24 mouse cellular contexts compared by ENCODE assay signal in the genomic region with DNA sequence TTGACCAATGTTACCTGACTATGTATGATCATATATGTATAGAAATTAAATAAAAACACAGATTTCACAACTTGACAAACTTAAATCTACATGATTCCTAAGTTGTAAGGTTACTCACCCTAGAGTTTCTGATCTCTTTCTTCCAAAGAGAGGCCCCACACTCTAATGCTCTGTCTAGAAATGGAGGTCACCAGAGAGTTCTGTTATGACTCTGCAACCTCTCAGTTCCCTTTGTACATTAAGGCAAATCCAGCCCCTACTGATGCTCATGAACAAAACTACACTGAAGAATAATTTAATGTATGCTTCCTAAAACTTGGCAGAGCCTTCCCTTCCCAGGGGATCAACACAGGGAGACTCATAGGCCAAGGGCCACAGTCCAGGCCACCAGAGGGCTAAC. TPM values are rescaled to one million over a fixed set of nuclear protein-coding genes. Genes with fewer than 3 reads are reported as not detected.
A peak's percentile ranks its signal among the peaks of the same experiment; 100 is the strongest.
DNase-seq lines count a peak whose midpoint lies in the region; TF ChIP-seq lines count a peak whose summit lies in the region.
"Had no signal": no experiment of that assay in that cellular context is flagged by ENCODE, and none has a peak within 500 bp of the region (broad histone marks: within the 10 kb centered on the region; RNA-seq: fewer than 3 reads in every experiment).

No protein-coding gene starts in this region.

- TF ChIP-seq POLR2A in CH12.LX (IDR thresholded peaks at IDR 0.05; ENCODE audit: low read depth, low read length), result no peak

- in situ Hi-C loops in CH12.LX (cut with MboI; ENCODE audit: low pct_ligation_motif_present, low pct_unique_long_range_greater_than_20kb, low sequenced_read_pairs), result no loop called here

- H3K79me2 ChIP-seq in CH12.LX (replicated peaks; ENCODE audit: control insufficient read depth, extremely low read depth, insufficient read depth, poor library complexity, severe bottlenecking), result no peaks in the 10 kb centered on the region

- no peaks in the 10 kb centered on the region for H3K9me3 ChIP-seq in CH12.LX (replicated peaks; ENCODE audit: low read length)
- H3K9me3 ChIP-seq: G1E had no signal

- TF ChIP-seq EP300 in CH12.LX (IDR thresholded peaks at IDR 0.05; ENCODE audit: low read length), result peak; percentile 97

- no peak overlapping the region for H3K27ac ChIP-seq in CH12.LX (ENCODE audit: insufficient read depth, low read depth)

- H3K36me3 ChIP-seq in CH12.LX (replicated peaks in 1 of 2; ENCODE audit: control insufficient read depth in 1 of 2, insufficient read depth in 1 of 2, low read length in 1 of 2), result no peaks in the 10 kb centered on the region
- H3K36me3 ChIP-seq: G1E had no signal

- peaks cover 3 to 10% of the 10 kb centered on the region in 2 experiments; a peak in 3 of 4 replicates for H3K4me1 ChIP-seq in CH12.LX (ENCODE audit: control insufficient read depth in 1 of 2, insufficient read depth in 2 of 2)

- no peak for TF ChIP-seq RAD21 in CH12.LX (IDR thresholded peaks at IDR 0.05; ENCODE audit: low read depth, low read length)

- peak; percentile 66 for DNase-seq in CH12.LX (ENCODE audit: extremely low read depth)
- no peak for DNase-seq in kidney, postnatal 4 days
- DNase-seq: adrenal gland, adult 2 months; adrenal gland, adult 8-10 months; adrenal gland, postnatal 10 days; adrenal gland, postnatal 14 days; adrenal gland, postnatal 25 days; adrenal gland, postnatal 36 days; B cell, adult 2 months; cerebellum, adult 11 months; cerebellum, adult 11-12 months; cerebellum, adult 18-20 months; cerebellum, adult 2 months; cerebellum, adult 8-10 months had no signal

- no peak for TF ChIP-seq CTCF in CH12.LX (conservative IDR thresholded peaks at IDR 0.05 in 1 of 2, IDR thresholded peaks at IDR 0.05 in 1 of 2; ENCODE audit: low read depth in 2 of 2, low read length in 2 of 2)

- dilution Hi-C loops in CH12.LX (cut with MboI; ENCODE audit: extremely low pct_ligation_motif_present, extremely low pct_unique_long_range_greater_than_20kb, low sequenced_read_pairs), result no loop called here

- H3K4me3 ChIP-seq in CH12.LX (replicated peaks in 1 of 3; ENCODE audit: low read depth in 2 of 3, low read length in 2 of 3, poor library complexity in 1 of 3), result no peak overlapping the region

- H3K9ac ChIP-seq in CH12.LX (ENCODE audit: insufficient read depth, low read depth), result no peak overlapping the region

- no peak overlapping the region for H3K4me2 ChIP-seq in CH12.LX (ENCODE audit: insufficient read depth, low read depth, poor library complexity, severe bottlenecking)

- no peaks in the 10 kb centered on the region for H3K27me3 ChIP-seq in CH12.LX (replicated peaks)
- H3K27me3 ChIP-seq: Patski had no signal

TF ChIP-seq in CH12.LX, 34 proteins besides CTCF, POLR2A, EP300 and RAD21:
- TF ChIP-seq BHLHE40 (IDR thresholded peaks at IDR 0.05; ENCODE audit: low read depth, low read length) (peak; percentile 22; the same call in 1 of the 2 replicates), MEF2A (IDR thresholded peaks at IDR 0.05; ENCODE audit: borderline replicate concordance, low read depth, low read length) (peak; percentile 63), IRF4 (IDR thresholded peaks at IDR 0.05; ENCODE audit: low read depth, low read length) (peak; percentile 98), JUND (conservative IDR thresholded peaks at IDR 0.05; ENCODE audit: low read depth, low read length) (peak; percentile 97), JUN (IDR thresholded peaks at IDR 0.05; ENCODE audit: insufficient read depth, low read depth, low read length) (peak; percentile 87), HCFC1 (IDR thresholded peaks at IDR 0.05; ENCODE audit: low read depth, low read length) (no peak), RCOR1 (conservative IDR thresholded peaks at IDR 0.05; ENCODE audit: low read depth, low read length) (peak; percentile 87; the same call in 1 of the 2 replicates), CHD2 (IDR thresholded peaks at IDR 0.05; ENCODE audit: low read length) (peak; percentile 39; the same call in 1 of the 2 replicates), UBTF (IDR thresholded peaks at IDR 0.05; ENCODE audit: low read depth, low read length) (no peak)

RNA-seq across cellular contexts. Expression of gene Gm10770, which starts 12.8 kb away (rescaled TPM):
- not detected in 2 replicates for total RNA-seq in CH12.LX (2012; rRNA removed)
- not detected in 2 replicates for total RNA-seq in CH12.LX (2014; rRNA removed)
- polyA plus RNA-seq in CH12.LX (2012; ENCODE audit: insufficient read length, low read depth), result not detected in 2 replicates
- total RNA-seq: adrenal gland, adult 18-20 months; adrenal gland, adult 2 months; adrenal gland, adult 8-10 months; adrenal gland, postnatal 10 days; adrenal gland, postnatal 14 days; adrenal gland, postnatal 25 days; adrenal gland, postnatal 36 days; adrenal gland, postnatal 4 days; ES-E14; G1E; MEL had no signal
- polyA plus RNA-seq: activated CD4-positive, CD25-positive, alpha-beta regulatory T cell, adult 4 months; adrenal gland, adult 2 months; brain, embryonic 14.5 days; C2C12; CD4-positive, CD25-positive, alpha-beta regulatory T cell, adult 4 months; cerebellum, adult 2 months; G1E; Patski had no signal

RNA-seq across cellular contexts. Expression of gene Gm14139, which starts 14.9 kb away (rescaled TPM):
- total RNA-seq in CH12.LX (2012; rRNA removed) (7.2 and 13.8 TPM in 2 replicates), CH12.LX (2014; rRNA removed) (27.0 and 34.0 TPM in 2 replicates)
- 9.2 and 10.7 TPM in 2 replicates for polyA plus RNA-seq in CH12.LX (2012; ENCODE audit: insufficient read length, low read depth)
- polyA plus RNA-seq: adrenal gland, adult 2 months; brain, embryonic 14.5 days; cerebellum, adult 2 months had no signal

RNA-seq across cellular contexts. Expression of gene Zfp120, which starts 30.2 kb away (rescaled TPM):
- total RNA-seq in CH12.LX (2012; rRNA removed) (7.3 and 8.8 TPM in 2 replicates), CH12.LX (2014; rRNA removed) (17.7 and 18.7 TPM in 2 replicates)
- 6.2 and 7.0 TPM in 2 replicates for polyA plus RNA-seq in CH12.LX (2012; ENCODE audit: insufficient read length, low read depth)

RNA-seq across cellular contexts. Expression of gene Zfp937, which starts 51.2 kb away (rescaled TPM):
- total RNA-seq in CH12.LX (2012; rRNA removed) (4.0 and 4.5 TPM in 2 replicates), CH12.LX (2014; rRNA removed) (5.4 and 6.8 TPM in 2 replicates)
- 2.5 and 2.8 TPM in 2 replicates for polyA plus RNA-seq in CH12.LX (2012; ENCODE audit: insufficient read length, low read depth)
- total RNA-seq: MEL had no signal
